In the genomic region with DNA sequence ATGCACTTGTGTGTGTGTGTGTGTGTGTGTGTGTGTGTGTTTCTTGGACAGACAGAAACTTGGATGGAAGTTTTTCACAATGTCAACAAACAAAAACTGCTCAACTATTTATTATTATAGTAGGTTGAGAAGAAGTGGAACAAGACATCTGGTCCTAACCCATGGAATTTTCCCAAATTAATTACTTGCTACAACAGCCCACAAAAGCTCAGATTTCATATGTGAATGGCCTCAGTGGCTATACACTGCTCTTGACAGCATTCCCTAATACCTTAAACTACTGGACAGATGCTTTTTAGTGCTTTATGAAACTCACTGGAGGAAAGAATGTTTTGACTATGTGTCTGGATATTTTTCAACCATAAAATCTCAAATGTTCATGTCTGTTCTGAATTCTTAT, we compare ENCODE assay signal across 15 mouse cellular contexts.
"Had no signal": no experiment of that assay in that cellular context is flagged by ENCODE, and none has a peak within 500 bp of the region (broad histone marks: within the 10 kb centered on the region; RNA-seq: fewer than 3 reads in every experiment).

No protein-coding gene starts in this region.

- H3K4me1 ChIP-seq: neural tube, embryonic 15.5 days; stomach, embryonic 15.5 days had no signal

- H3K27ac ChIP-seq: neural tube, embryonic 15.5 days; stomach, embryonic 15.5 days; stomach, postnatal 0 days had no signal

- H3K9ac ChIP-seq: neural tube, embryonic 15.5 days; stomach, embryonic 15.5 days had no signal

- H3K9me3 ChIP-seq: neural tube, embryonic 15.5 days; stomach, embryonic 15.5 days had no signal

- H3K4me2 ChIP-seq: neural tube, embryonic 15.5 days; stomach, embryonic 15.5 days had no signal

- H3K27me3 ChIP-seq: neural tube, embryonic 15.5 days; stomach, embryonic 15.5 days had no signal

- H3K4me3 ChIP-seq: neural tube, embryonic 15.5 days; stomach, embryonic 15.5 days had no signal

- H3K36me3 ChIP-seq: neural tube, embryonic 15.5 days; stomach, embryonic 15.5 days had no signal

- DNase-seq: retina, postnatal 1 day; right cerebral cortex, adult 18-20 months; right cerebral cortex, postnatal 14 days; right cerebral cortex, postnatal 25 days; right cerebral cortex, postnatal 4 days; spleen, adult 18-20 months; thymus, adult 18-20 months; thymus, adult 2 months; thymus, postnatal 14 days; thymus, postnatal 25 days; thymus, postnatal 36 days; thymus, postnatal 4 days had no signal
